Mouse (Mus musculus) kidney, adult 2 months (tissue): ENCODE results near the gene A730071L15Rik. TPM values are rescaled to one million over a fixed set of nuclear protein-coding genes. Genes with fewer than 3 reads are reported as not detected.
A peak's percentile ranks its signal among the peaks of the same experiment; 100 is the strongest.

Source experiments
- DNase-seq: peaks from one replicate; pipeline ENCODE4 v3.0.0; 2021
- H3K27ac ChIP-seq: fragments of 200-500 bp; 2 replicates; pipeline ENCODE4 v1.5.1; 2012; ENCODE audit warnings: low read depth, low read length, control low read depth, inconsistent platforms; ENCODE audit not compliant: insufficient read depth
- H3K27me3 ChIP-seq: fragments of 200-500 bp; replicated peaks from 2 replicates; pipeline ENCODE4 v1.6.1; 2012; ENCODE audit warnings: mild to moderate bottlenecking, moderate library complexity, low read length, inconsistent platforms; ENCODE audit not compliant: control insufficient read depth, insufficient read depth
- H3K36me3 ChIP-seq: fragments of 200-500 bp; 2 replicates; pipeline ENCODE4 v1.6.1; 2012; ENCODE audit warnings: mild to moderate bottlenecking, moderate library complexity, low read length, inconsistent platforms; ENCODE audit not compliant: control insufficient read depth, insufficient read depth
- H3K4me1 ChIP-seq: fragments of 200-500 bp; 2 replicates; pipeline ENCODE4 v1.6.1; 2011; ENCODE audit warnings: low read length; ENCODE audit not compliant: control insufficient read depth, insufficient read depth
- H3K4me3 ChIP-seq: fragments of 200-500 bp; 2 replicates; pipeline ENCODE4 v1.5.1; 2011; ENCODE audit warnings: mild to moderate bottlenecking, low read depth, low read length, control low read depth; ENCODE audit not compliant: insufficient read depth
- CTCF ChIP-seq: fragments of 200-500 bp; conservative IDR thresholded peaks from 2 replicates; pipeline ENCODE4 v1.5.1; 2011; ENCODE audit warnings: low read depth, mild to moderate bottlenecking, control low read depth, low read length, moderate library complexity, mixed read lengths; ENCODE audit not compliant: insufficient read depth, insufficient read length
- POLR2A ChIP-seq: fragments of 200-500 bp; IDR thresholded peaks from one replicate; pipeline ENCODE4 v1.6.1; 2011; ENCODE audit warnings: low read depth, low read length, control low read depth
- WGBS: fragments of 180-500 bp; shearing (Covaris S2); methylation state at CpG from one replicate; pipeline ENCODE4 v1.1.7; 2018; 5-methylcytosine and 5-hydroxymethylcytosine counted together
- polyA plus RNA-seq: library from polyadenylated mRNA; depleted of rRNA; stranded (reverse); fragments of >200 nt; gene quantifications from 2 replicates; pipeline ENCODE4 v1.2.3, GENCODE M21; 2012

Gene A730071L15Rik
- polyA plus RNA-seq, 1 experiment, result 0.20 TPM

- Histone ChIP-seq H3K4me1 (peaks cover 8% of the 10 kb centered on the region; the same call in 1 of the 2 replicates), H3K36me3 (no peaks in the 10 kb centered on the region), H3K27me3 (no peaks in the 10 kb centered on the region), H3K27ac (no peak overlapping the region), H3K4me3 (no peak overlapping the region)
- no peak for DNase-seq
- TF ChIP-seq CTCF (no peak), POLR2A (no peak)
- 58% methylated on average over 2 of the region's 2 CpGs for WGBS
Measured at GRCm38 (mm10) chr11:6183246-6183645, 16.6 kb upstream of the A730071L15Rik start.

DNA sequence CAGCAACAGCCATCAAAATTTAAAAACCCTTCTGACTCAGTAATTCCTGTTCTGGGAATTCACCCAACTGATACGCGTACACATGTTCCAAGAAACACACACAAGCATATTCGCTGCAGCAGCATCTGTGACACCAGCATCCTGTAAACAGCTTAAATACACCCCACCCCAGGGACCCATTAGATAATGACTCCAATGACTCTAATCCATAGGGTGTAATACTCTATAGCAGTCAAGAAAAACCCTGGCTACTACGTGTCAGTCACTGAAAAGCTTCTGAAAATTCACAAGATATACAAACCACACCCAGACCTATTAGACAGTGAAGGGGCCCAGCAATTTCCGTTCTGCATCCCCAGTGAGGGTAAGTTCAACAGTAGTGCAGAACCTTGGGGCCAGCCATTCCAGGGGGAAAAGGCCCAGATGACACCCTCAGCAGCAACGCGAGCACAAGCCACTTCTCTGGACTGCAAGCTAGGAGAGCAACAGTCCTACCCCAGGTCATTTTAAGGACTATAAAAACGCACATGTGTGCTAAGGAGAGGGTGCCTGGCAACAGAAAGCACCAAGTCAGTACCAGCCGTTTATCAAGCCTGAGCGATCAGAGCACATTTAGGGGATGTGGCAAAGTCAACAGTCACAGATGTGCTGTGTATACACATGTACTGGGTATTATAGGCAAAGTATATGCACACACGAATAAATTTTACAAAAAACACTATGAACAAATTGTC, 15.5 kb upstream of the A730071L15Rik start:
- TF ChIP-seq POLR2A (no peak), CTCF (no peak)
- Histone ChIP-seq H3K27me3 (no peaks in the 10 kb centered on the region), H3K27ac (no peak overlapping the region), H3K36me3 (no peaks in the 10 kb centered on the region), H3K4me1 (peaks cover 3% of the 10 kb centered on the region; the same call in 1 of the 2 replicates), H3K4me3 (no peak overlapping the region)
- WGBS, result 41% methylated on average over 11 of the region's 11 CpGs
- no peak for DNase-seq

GRCm38 (mm10) chr11:6187399-6187798, 12.4 kb upstream of the A730071L15Rik start:
- Histone ChIP-seq H3K27ac (no peak overlapping the region), H3K4me1 (peaks cover 3% of the 10 kb centered on the region; the same call in 1 of the 2 replicates), H3K27me3 (no peaks in the 10 kb centered on the region), H3K4me3 (no peak overlapping the region), H3K36me3 (no peaks in the 10 kb centered on the region)
- DNase-seq, result no peak
- TF ChIP-seq CTCF (no peak), POLR2A (no peak)
- 67% methylated on average over 3 of the region's 3 CpGs for WGBS

DNA sequence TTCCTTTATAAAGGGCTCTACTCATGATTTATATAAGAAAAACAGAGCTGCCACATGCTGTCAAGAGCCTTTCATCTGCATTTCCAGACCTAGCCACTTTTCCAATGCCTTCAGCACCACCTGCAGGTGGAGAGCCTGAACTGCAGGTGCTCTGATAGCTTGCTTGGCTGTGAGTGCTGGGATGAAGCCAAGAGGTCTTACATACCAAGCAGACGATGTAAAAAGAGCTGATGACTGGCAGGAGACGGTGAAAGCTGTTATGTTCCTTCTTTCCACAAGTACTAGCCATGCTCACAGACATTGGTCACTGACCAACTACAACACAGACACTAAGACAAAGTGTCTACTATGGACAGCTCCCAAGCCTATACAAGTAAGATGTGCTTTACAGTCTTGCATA, 12.0 kb upstream of the A730071L15Rik start:
- Histone ChIP-seq H3K27ac (no peak overlapping the region), H3K4me3 (no peak overlapping the region), H3K27me3 (no peaks in the 10 kb centered on the region), H3K36me3 (no peaks in the 10 kb centered on the region), H3K4me1 (peaks cover 3% of the 10 kb centered on the region; the same call in 1 of the 2 replicates)
- peak; percentile 92 for DNase-seq
- TF ChIP-seq CTCF (peak; percentile 99), POLR2A (no peak)
- 1% methylated on average over 2 of the region's 2 CpGs for WGBS

DNA sequence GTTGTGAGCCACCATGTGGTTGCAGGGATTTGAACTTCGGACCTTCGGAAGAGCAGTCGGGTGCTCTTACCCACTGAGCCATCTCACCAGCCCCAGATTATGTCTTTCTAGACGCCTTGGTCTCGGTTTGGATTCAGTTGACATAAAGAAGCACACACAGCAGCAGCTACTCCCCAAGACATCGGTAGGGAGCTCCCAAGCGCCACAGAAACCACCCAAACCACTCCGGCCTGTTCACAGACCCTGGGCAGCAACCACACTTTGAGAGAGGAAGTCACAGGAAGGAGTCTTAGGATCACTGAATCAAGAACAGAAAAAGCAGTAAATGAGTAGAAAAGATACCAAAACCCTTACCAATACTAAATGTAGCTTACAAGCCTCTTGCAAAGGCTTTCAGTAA, 3.0 kb upstream of the A730071L15Rik start:
- 79% methylated on average over 8 of the region's 8 CpGs for WGBS
- no peak overlapping the region for H3K27ac ChIP-seq
- H3K4me3 ChIP-seq, result no peak overlapping the region

GRCm38 (mm10) chr11:6198449-6198848, 1.4 kb upstream of the A730071L15Rik start:
- Histone ChIP-seq H3K27ac (no peak overlapping the region), H3K27me3 (no peaks in the 10 kb centered on the region), H3K36me3 (no peaks in the 10 kb centered on the region), H3K4me1 (peaks cover 10% of the 10 kb centered on the region), H3K4me3 (no peak overlapping the region)
- no peak for DNase-seq
- no peak for TF ChIP-seq POLR2A
- no peak for TF ChIP-seq CTCF
- 76% methylated on average over 4 of the region's 4 CpGs for WGBS

More for the DNA sequence above, 3.0 kb upstream of the A730071L15Rik start:
- DNase-seq, result no peak
- TF ChIP-seq POLR2A, result no peak
- no peak for TF ChIP-seq CTCF
- no peaks in the 10 kb centered on the region for H3K27me3 ChIP-seq
- peaks cover 10% of the 10 kb centered on the region for H3K4me1 ChIP-seq
- H3K36me3 ChIP-seq, result no peaks in the 10 kb centered on the region

DNA sequence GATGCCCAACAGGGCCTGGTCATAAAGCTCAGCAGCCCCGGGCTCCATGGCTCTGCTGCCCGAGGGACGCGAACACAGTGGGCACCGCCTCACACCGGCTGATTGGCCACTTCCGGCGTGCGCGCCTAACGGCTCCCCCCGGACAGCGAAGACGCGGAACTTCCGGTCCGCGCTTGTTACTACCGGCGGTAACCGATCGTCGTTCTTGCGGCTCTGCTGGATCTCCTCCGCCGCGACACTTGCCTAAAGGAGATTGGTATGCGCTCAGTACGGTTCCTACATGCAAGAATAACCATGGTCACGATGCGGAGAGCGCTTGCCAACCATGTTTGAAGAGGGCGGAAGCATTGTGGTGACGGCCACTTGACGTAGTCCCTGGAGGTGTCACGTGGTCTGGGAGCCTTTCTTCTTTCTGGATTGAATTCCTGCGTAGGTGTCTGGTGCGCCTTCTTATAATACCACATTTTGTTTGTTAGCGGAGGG, 299 bp downstream of the A730071L15Rik start, which contains the start of gene Nudcd3:
Nudcd3 (minus strand) TSS at position 329 of the 483 bp plus-strand sequence.
- under 1% methylated on average over 39 of the region's 39 CpGs for WGBS

More for the DNA sequence above, 299 bp downstream of the A730071L15Rik start, which contains the start of gene Nudcd3:
- peak; percentile 94 for DNase-seq
- Histone ChIP-seq H3K27ac (peak within 1 kb of the TSS; percentile 96), H3K4me3 (peak within 1 kb of the TSS; percentile 74), H3K36me3 (no peaks in the 10 kb centered on the region), H3K4me1 (peaks cover 10% of the 10 kb centered on the region), H3K27me3 (no peaks in the 10 kb centered on the region)
- TF ChIP-seq POLR2A (peak; percentile 56), CTCF (no peak)
